In genomic region chr10:19209751-19210150, GRCm38 (mm10) we compare ENCODE assay signal across 22 mouse cellular contexts.
A peak's percentile ranks its signal among the peaks of the same experiment; 100 is the strongest.
DNase-seq lines count a peak whose midpoint lies in the region; ATAC-seq and TF ChIP-seq lines count a peak whose summit lies in the region.
"Had no signal": no experiment of that assay in that cellular context is flagged by ENCODE, and none has a peak within 500 bp of the region (broad histone marks: within the 10 kb centered on the region; RNA-seq: fewer than 3 reads in every experiment).

No protein-coding gene starts in this region.

- H3K27ac ChIP-seq in MEL (ENCODE audit: control insufficient read depth, low read depth, low read length): no peak overlapping the region
- H3K27ac ChIP-seq in small intestine, adult 2 months (ENCODE audit: insufficient read depth, low read depth, low read length): peak overlapping the region; percentile 32; the same call in 1 of the 2 replicates
- H3K27ac ChIP-seq in kidney, embryonic 16.5 days (ENCODE audit: low read length): no peak overlapping the region
- H3K27ac ChIP-seq: forebrain, embryonic 15.5 days; heart, embryonic 13.5 days; hindbrain, postnatal 0 days had no signal

- H3K27me3 ChIP-seq in MEL (ENCODE audit: control insufficient read depth in 1 of 2, insufficient read depth in 2 of 2, low read length in 2 of 2): no peaks in the 10 kb centered on the region; a peak in 1 of 4 replicates
- H3K27me3 ChIP-seq in small intestine, adult 2 months (ENCODE audit: control insufficient read depth, insufficient read depth, low read length): no peaks in the 10 kb centered on the region
- no peaks in the 10 kb centered on the region for H3K27me3 ChIP-seq in kidney, embryonic 16.5 days (ENCODE audit: insufficient read depth, low read length)
- H3K27me3 ChIP-seq: forebrain, embryonic 15.5 days; heart, embryonic 13.5 days had no signal

- TF ChIP-seq CTCF in MEL (IDR thresholded peaks at IDR 0.05 in 2 of 3, conservative IDR thresholded peaks at IDR 0.05 in 1 of 3; ENCODE audit: control insufficient read depth in 1 of 3, insufficient read depth in 1 of 3, low read depth in 2 of 3, low read length in 3 of 3, poor library complexity in 1 of 3, severe bottlenecking in 1 of 3): no peak
- no peak for TF ChIP-seq CTCF in small intestine, adult 2 months (IDR thresholded peaks at IDR 0.05; ENCODE audit: extremely low read depth, insufficient read length, insufficient replicate concordance, low read depth, low read length)

- H3K36me3 ChIP-seq in MEL (ENCODE audit: control insufficient read depth in 1 of 2, insufficient read depth in 2 of 2, low read length in 2 of 2): no peaks in the 10 kb centered on the region
- H3K36me3 ChIP-seq in small intestine, adult 2 months (ENCODE audit: control insufficient read depth, insufficient read depth, low read length): no peaks in the 10 kb centered on the region
- H3K36me3 ChIP-seq in kidney, embryonic 16.5 days (ENCODE audit: insufficient read depth, low read length): no peaks in the 10 kb centered on the region
- H3K36me3 ChIP-seq: forebrain, embryonic 15.5 days; heart, embryonic 13.5 days had no signal

- peak overlapping the region; percentile 6 to 15; a peak in 2 of 4 replicates for H3K4me3 ChIP-seq in MEL (ENCODE audit: control insufficient read depth in 1 of 2, insufficient read depth in 1 of 2, low read depth in 2 of 2, low read length in 2 of 2)
- no peak overlapping the region for H3K4me3 ChIP-seq in small intestine, adult 2 months (ENCODE audit: low read depth, low read length)
- no peak overlapping the region for H3K4me3 ChIP-seq in kidney, embryonic 16.5 days (ENCODE audit: low read length)
- H3K4me3 ChIP-seq: erythroblast, embryonic 14.5 days; forebrain, embryonic 15.5 days; heart, embryonic 13.5 days had no signal

- TF ChIP-seq EP300 in MEL (IDR thresholded peaks at IDR 0.05; ENCODE audit: low read depth in 1 of 2, low read length in 2 of 2): no peak

- DNase-seq in A20 (ENCODE audit: low read depth, low spot score) (peak; percentile 53), MEL (ENCODE audit: low read depth, low spot score) (no peak)
- DNase-seq in induced T-regulatory cell, adult 2 months (ENCODE audit: low read depth): peak; percentile 85
- no peak for DNase-seq in adrenal gland, adult 18-20 months (ENCODE audit: low spot score in 2 of 2)
- no peak for DNase-seq in cerebellum, adult 9-11 months
- DNase-seq: adrenal gland, postnatal 14 days; cerebellum, adult 2 months; heart, postnatal 36 days; kidney, adult 2 months; kidney, postnatal 4 days; lung, adult 2 months; lung, postnatal 36 days; spleen, adult 18-20 months; thymus, postnatal 36 days had no signal

- H3K4me1 ChIP-seq in MEL (ENCODE audit: control insufficient read depth in 1 of 2, insufficient read depth in 2 of 2, low read length in 2 of 2): no peaks in the 10 kb centered on the region
- peaks cover 4% of the 10 kb centered on the region; the same call in 1 of the 2 replicates for H3K4me1 ChIP-seq in small intestine, adult 2 months (ENCODE audit: control insufficient read depth, insufficient read depth, insufficient read length, low read length)
- no peaks in the 10 kb centered on the region for H3K4me1 ChIP-seq in kidney, embryonic 16.5 days (ENCODE audit: insufficient read depth, low read length)

- 62% methylated on average over 2 of the region's 2 CpGs for WGBS in small intestine, adult 2 months
- WGBS in kidney, embryonic 16.5 days: 88% methylated on average over 2 of the region's 2 CpGs

- H3K9me3 ChIP-seq in MEL (replicated peaks; ENCODE audit: insufficient read depth, low read length): no peaks in the 10 kb centered on the region
- no peaks in the 10 kb centered on the region for H3K9me3 ChIP-seq in kidney, embryonic 16.5 days (ENCODE audit: low read length)
- H3K9me3 ChIP-seq: forebrain, embryonic 15.5 days; heart, embryonic 13.5 days had no signal

- no peaks in the 10 kb centered on the region for H3K79me2 ChIP-seq in MEL (ENCODE audit: control insufficient read depth, insufficient read depth, low read length, poor library complexity)

- ATAC-seq in kidney, embryonic 16.5 days (ENCODE audit: low FRiP score, low TSS enrichment): no peak
- ATAC-seq: forebrain, embryonic 15.5 days; hindbrain, postnatal 0 days had no signal

- H3K4me2 ChIP-seq in kidney, embryonic 16.5 days (replicated peaks; ENCODE audit: low read depth, low read length): no peak overlapping the region
- H3K4me2 ChIP-seq: forebrain, embryonic 15.5 days; heart, embryonic 13.5 days; liver, embryonic 11.5 days; midbrain, embryonic 11.5 days had no signal

- no peak for TF ChIP-seq POLR2A in MEL (IDR thresholded peaks at IDR 0.05; ENCODE audit: control insufficient read depth in 1 of 2, insufficient read depth in 1 of 2, low read depth in 1 of 2, low read length in 2 of 2, poor library complexity in 1 of 2)
- TF ChIP-seq POLR2A in small intestine, adult 2 months (IDR thresholded peaks at IDR 0.05; ENCODE audit: low read depth, low read length): no peak

- no peak overlapping the region for H3K9ac ChIP-seq in MEL (ENCODE audit: control insufficient read depth, low read depth, low read length, poor library complexity, severe bottlenecking)
- H3K9ac ChIP-seq in kidney, embryonic 16.5 days (replicated peaks; ENCODE audit: low read length): no peak overlapping the region
- H3K9ac ChIP-seq: forebrain, embryonic 15.5 days; heart, embryonic 13.5 days had no signal

- no peak for TF ChIP-seq RAD21 in MEL (IDR thresholded peaks at IDR 0.05; ENCODE audit: low read depth, low read length)

TF ChIP-seq in MEL, 35 proteins besides CTCF, POLR2A, EP300 and RAD21:
- TF ChIP-seq GATA1 (IDR thresholded peaks at IDR 0.05; ENCODE audit: low read depth, low read length) (no peak), HCFC1 (IDR thresholded peaks at IDR 0.05; ENCODE audit: low read depth, low read length) (no peak), ETS1 (IDR thresholded peaks at IDR 0.05; ENCODE audit: low read depth, low read length) (no peak), MEF2A (IDR thresholded peaks at IDR 0.05; ENCODE audit: extremely low read depth, insufficient replicate concordance, low read depth, low read length, poor library complexity, severe bottlenecking) (no peak), UBTF (IDR thresholded peaks at IDR 0.05; ENCODE audit: borderline replicate concordance, insufficient read depth, low read depth, low read length) (no peak), TAL1 (IDR thresholded peaks at IDR 0.05; ENCODE audit: low read length) (no peak), KAT2A (conservative IDR thresholded peaks at IDR 0.05; ENCODE audit: low read depth, low read length) (no peak), NRF1 (IDR thresholded peaks at IDR 0.05; ENCODE audit: insufficient read depth, low read depth, low read length, poor library complexity, severe bottlenecking) (no peak), CHD2 (IDR thresholded peaks at IDR 0.05; ENCODE audit: low read length) (no peak), ZC3H11A (IDR thresholded peaks at IDR 0.05; ENCODE audit: low read depth, low read length) (no peak), ZKSCAN1 (IDR thresholded peaks at IDR 0.05; ENCODE audit: low read depth, low read length) (no peak), ZNF384 (IDR thresholded peaks at IDR 0.05; ENCODE audit: low read depth, low read length) (no peak), ELF1 (IDR thresholded peaks at IDR 0.05; ENCODE audit: low read depth, low read length) (no peak), SIN3A (IDR thresholded peaks at IDR 0.05; ENCODE audit: low read length) (no peak), MYC (IDR thresholded peaks at IDR 0.05; ENCODE audit: low read depth, low read length) (no peak), JUND (IDR thresholded peaks at IDR 0.05; ENCODE audit: low read depth, low read length) (no peak)
TF ChIP-seq in MEL: peak in this region for 0.

Comparison
In these comparisons a context has a peak if more than half of its experiments do, and no peak if none do; other contexts are left out.
1. DNase-seq: peak in A20 (single experiment) and induced T-regulatory cell, adult 2 months (single experiment); none in MEL (single experiment), adrenal gland, adult 18-20 months (0 of 2) and cerebellum, adult 9-11 months (single experiment).
2. H3K4me3 ChIP-seq: peak in MEL (2 of 2); none in small intestine, adult 2 months (single experiment) and kidney, embryonic 16.5 days (single experiment).